Mouse (Mus musculus) kidney, adult 9 months (tissue): ENCODE results near the gene Sbf2.
"Not testable (repeated sequence)": the region's sequence is repeated elsewhere in the genome, so short reads cannot be mapped to it uniquely, and the experiment has no call there.

Experiments
- DNase-seq: peaks from one replicate; pipeline ENCODE4 v3.0.0; 2022

The Sbf2 gene

DNA sequence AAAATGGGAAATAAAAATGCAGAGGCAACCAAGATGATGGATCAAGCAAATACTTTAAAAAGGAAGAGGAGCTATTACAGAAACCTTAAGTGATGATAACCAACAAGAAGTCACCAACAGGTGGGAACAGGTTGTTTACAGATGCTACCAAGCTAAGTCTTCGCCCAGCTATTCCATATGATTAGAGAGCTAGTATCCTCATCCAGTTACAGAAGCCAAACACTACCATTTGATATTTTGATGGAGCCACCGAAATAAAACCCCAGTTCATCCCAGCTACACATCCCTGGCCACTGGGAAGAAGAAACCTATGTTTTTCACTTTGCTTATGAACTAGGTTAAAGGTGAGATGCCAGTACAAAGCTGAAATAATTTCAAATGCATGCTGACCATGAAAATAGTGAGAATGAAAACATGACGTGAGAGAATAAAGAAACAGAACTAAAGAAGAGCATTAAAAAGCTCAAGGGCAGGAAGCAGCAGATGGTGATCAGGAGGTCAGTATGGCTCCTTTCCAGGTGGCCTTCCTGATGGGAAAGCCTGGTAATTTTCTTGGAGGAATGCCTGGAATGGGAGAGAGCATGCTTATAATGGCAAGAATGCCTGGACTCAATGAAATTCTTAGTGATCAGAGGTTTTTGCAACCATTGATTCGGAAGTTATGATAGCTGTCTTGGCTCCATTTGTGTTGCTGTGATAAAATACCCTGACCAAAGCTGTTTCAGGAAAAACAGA is 48.7 kb downstream of the Sbf2 start:
- peak; percentile 60 for DNase-seq

DNA sequence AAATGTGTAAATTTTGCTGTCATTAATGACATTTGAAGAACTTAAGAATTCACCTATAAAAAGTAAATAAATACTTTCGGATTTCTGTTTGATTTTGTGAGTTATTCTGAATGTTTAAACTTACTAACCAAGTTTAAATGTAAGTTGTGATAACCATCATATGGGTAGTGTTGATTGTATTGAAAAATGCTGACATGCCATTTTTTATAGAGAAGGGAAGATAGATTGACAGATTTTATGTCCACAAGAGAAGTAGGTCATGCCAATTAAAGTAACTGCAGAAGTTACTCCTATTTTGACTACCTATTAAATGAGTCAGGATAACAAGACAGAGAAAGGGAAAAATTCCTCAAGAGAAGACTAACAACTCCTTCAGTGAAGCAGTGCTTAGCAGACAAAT is 53.1 kb downstream of the Sbf2 start:
- DNase-seq = no peak

DNA sequence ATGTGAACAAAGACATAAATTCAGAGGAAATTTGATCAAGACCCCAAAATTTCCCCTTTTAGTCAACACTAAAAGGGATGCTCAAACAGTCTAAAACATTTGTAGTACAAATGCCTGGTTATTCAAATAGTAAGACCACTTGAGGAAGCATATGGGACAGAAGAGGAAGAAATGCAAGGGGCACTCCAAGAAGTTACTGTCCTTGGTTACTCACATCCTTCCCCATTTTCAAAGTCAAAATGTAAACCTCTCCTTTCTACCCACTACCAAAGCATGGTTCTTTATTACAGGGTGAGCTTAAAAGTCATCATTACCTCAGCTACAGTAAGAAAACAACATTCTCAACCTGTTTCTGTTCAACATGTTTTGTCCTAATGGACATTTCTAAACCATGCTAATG is 57.7 kb downstream of the Sbf2 start:
- no peak for DNase-seq

DNA sequence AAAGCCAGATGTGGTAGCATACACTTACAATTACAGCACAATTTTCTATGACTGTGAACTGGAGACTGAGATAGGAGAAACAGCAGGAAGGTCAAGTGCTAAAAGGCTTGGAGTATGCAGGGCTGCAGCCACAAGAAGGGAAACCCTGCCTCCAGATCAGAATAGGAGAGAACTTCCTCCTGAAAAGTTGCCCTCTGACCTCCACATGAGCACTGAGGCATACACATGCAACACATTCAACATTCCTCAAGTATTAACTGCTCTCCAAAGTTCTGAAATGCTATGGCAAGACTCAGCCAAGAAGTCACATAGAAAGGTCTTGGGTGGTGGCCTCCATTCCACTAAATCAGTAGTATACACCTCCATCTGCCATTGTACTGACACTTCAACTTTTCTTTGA is 58.5 kb downstream of the Sbf2 start:
- DNase-seq = peak; percentile 50

DNA sequence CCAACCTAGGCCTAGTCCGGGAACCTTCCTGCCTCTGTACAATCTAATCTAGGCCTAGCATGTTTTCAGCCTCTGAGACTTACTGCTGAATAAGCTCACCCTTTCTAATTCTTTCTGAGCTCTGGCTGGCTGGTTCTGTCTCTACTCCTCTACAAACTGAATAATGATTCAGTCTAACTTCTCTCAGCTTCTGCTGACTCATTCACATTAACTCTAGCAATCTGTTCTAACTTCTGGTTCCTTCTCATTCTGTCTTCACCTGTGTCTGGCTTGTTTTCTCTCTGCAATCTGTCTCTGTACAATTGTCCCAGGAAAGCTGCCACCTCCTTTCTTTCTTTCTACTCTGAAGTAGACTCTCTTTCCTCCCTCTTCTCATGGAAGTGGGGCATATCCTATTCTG is 59.5 kb downstream of the Sbf2 start:
- no peak for DNase-seq

DNA sequence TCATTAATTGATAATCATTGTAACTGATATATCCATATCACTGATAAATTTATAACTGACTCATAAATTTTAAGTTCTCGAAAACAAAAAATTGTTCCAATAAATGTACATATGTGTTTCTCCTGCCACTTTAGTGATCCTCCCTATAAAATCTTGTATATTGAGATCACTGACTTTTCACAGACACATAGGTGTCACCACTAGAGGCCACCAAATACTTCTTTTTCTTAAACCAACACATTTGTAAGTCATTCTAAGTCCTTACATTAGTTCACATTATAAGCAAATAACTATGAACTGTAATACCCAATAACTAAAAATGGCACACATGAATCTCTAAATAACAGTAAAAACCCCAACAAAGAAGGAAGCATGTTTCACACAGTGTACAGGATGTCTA is 66.5 kb downstream of the Sbf2 start:
- DNase-seq = peak; percentile 73

- no peak for DNase-seq
These were observed 71.4 kb downstream of the Sbf2 start for GRCm38 (mm10) chr7:110543341-110543740.

- DNase-seq = no peak
These were observed 75.5 kb downstream of the Sbf2 start for GRCm38 (mm10) chr7:110539266-110539665.

DNA sequence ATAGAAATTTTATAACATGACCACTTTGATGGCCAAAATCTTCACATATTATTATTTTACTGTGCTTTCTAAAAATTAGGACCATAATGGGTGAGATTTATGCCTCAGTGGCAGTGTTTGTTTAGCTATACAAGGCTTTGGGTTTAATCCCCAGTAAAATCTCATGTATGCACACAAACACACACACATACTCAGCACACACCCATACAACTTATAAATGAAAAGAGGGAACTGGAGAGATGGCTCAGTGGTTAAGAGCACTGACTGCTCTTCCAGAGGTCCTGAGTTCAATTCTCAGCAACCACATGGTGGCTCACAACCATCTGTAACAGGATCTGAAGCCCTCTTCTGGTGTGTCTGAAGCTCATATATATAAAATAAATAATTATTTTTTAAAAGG is 84.4 kb downstream of the Sbf2 start:
- DNase-seq = not testable (repeated sequence)

- DNase-seq = no peak
These were observed 89.5 kb downstream of the Sbf2 start for GRCm38 (mm10) chr7:110525090-110525775.

GRCm38 (mm10) chr7:110516241-110517220 is 98.2 kb downstream of the Sbf2 start:
- DNase-seq = no peak

DNA sequence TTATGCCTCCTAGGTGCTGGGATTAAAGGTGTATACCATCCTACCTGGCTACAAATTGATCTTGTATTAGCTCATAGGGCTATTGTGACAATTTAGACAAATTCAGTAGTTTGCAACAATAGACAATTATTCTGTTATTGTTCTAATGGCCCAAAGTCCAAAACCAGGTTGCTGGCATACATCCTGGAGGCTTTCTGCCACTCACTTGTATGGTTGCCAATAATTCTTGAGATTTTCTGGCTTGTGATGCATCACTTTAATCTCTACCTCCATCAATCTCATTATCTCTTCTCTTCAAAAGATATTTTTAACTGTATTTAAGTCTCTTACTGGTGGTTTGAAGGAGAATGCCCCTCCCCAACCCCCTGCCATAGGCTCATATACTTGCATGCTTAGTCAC is 100.6 kb downstream of the Sbf2 start:
- DNase-seq = no peak

DNA sequence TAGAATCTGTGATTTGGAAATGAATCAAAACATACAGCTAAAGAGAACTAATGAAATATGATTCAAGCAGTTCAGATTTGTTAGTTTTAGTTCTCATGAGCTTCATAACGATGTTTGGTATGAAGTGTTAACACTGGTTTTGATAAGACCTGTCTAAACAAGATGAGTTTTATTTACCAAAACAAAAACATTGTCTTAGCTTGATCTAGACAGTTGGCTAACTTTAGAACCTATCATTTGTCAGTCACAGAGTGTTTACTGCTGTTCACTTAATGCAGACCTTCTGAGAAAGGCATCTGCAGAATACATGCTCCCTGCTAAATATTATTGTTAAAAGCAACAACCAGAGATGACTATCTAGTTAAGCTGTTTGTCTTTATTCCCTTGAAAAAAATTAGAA is 116.1 kb downstream of the Sbf2 start:
- no peak for DNase-seq

DNA sequence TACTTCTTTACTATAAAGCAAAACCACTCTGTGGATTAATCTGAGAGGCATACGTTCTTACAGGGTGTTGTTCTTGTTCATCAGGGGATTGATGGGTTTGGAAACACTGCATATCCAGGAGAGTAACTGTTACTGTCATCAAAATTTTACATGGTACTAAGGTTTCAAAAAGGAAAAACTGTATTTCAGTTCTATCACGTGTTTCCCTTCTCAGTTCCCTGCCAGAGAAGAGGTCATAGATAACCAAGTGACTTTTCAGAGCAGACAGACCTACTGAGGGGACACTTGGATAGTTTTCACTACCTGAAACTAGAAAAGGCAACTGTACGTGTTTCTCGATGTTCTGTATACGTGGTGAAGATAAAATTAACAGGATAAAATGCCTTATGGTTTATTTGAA is 123.7 kb downstream of the Sbf2 start:
- DNase-seq = no peak

GRCm38 (mm10) chr7:110485051-110485450 is 129.7 kb downstream of the Sbf2 start:
- no peak for DNase-seq

DNA sequence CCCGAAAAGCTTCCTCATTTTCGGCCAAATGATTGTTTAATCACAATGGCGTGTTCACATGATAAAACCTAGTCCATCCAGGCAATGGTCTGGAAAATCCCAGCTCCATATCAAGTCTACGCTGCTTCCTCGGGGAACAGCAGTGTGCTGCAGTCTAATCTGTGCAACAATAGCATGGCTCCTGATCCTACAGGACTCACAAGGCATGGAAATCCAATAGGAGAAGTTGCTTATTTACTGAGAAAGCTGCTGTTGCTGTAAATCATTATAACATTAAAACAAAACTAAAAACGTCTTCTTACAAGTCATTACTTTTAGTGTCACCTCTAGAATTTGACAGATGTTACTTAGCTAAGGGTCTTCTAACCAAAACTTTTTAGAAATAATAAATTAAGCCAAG is 143.7 kb downstream of the Sbf2 start:
- DNase-seq = peak; percentile 6

DNA sequence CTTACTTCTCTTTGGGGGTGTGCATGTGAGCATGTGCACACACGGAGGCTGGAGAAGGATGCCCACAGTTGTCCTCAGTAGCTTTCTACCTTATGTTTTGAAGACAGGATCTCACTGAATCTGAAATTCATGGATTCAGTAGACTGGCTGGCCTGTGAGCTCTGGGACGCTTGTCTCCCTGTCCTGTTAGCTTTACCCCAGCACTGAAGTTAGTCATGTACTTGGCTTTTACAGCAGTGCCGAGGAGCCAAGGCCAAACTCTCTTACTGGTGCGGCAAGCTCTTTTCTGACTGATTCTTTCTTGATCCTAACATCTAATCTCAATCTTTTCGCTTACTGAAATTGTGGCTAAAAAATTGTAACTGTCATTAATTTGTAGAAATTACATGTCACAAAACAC is 151.3 kb downstream of the Sbf2 start:
- no peak for DNase-seq

DNA sequence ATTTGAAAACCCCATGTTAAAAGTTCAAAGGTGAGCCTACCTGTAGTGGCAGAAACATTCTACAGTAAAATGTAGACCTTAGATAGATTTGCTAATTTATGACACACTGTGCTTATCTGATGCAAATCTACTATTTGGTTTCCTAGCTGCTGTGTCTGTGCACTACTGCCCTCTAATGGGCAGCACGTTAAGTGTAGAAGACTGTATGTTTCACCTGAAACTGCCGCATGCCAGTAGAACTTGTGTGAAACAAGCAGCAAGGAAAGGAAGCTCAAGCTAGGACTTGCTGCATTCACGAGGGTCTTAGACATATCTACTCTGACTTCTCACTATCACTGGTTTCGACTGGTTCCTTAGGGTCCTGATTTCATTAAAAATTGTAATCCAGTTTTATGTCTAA is 182.4 kb downstream of the Sbf2 start:
- DNase-seq = peak; percentile 74

DNA sequence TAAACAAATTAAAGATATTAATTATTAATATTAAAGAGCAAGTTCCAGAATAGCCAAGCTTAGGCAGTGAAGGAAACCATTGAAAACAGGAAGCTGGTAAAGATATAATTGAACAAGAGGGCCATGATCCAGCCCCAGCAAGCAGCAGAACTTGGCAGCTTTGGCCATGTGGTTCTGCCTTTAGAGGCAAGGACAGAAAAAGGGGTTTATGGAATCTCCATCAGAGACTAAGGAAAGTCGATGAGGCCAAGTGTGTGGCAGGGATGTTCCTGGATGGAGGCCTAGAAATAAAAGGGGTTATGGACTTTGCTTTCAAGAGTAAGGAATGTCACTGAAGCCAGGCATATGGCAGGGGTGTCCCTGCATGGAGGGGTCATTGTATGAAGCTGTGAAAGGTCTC is 198.4 kb downstream of the Sbf2 start:
- no peak for DNase-seq

GRCm38 (mm10) chr7:110414276-110414675 is 200.4 kb downstream of the Sbf2 start:
- peak; percentile 83 for DNase-seq

GRCm38 (mm10) chr7:110402092-110402491 is 212.6 kb downstream of the Sbf2 start:
- peak; percentile 26 for DNase-seq

- DNase-seq = no peak
These were observed 222.1 kb downstream of the Sbf2 start for GRCm38 (mm10) chr7:110392576-110392975.

DNA sequence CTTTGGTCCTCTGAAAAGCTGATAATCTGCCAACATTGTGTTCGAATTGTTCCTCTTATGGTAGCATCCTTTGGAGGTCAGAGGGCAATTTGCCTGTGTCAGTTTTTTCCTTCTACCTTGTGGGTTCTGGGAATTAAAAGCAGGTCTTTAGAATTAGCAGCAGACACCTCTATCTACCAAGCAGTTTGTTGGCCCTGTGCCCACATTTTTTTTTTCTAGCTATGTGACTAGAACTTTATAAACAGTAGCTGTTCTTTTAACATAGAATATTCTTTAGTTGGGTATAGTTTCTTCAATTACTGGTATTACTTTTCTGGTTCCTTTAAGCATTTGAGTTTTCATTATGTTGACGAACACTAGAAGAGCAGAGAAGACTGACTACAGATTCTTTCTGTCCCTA is 223.1 kb downstream of the Sbf2 start:
- DNase-seq = no peak

- DNase-seq = peak; percentile 16
These were observed 225.8 kb downstream of the Sbf2 start for GRCm38 (mm10) chr7:110388889-110389288.
